Mouse (Mus musculus) myocyte (in vitro differentiated cells): ENCODE measurements around the gene Gm21170. TPM values are rescaled to one million over a fixed set of nuclear protein-coding genes. Genes with fewer than 3 reads are reported as not detected.
"Not testable (repeated sequence)": the region's sequence is repeated elsewhere in the genome, so short reads cannot be mapped to it uniquely, and the experiment has no call there.

Experiments used
- H3K27me3 ChIP-seq: one replicate; pipeline ENCODE4 v1.6.1; 2011; ENCODE audit not compliant: control insufficient read depth, insufficient read depth, insufficient read length
- H3K36me3 ChIP-seq: one replicate; pipeline ENCODE4 v1.6.1; 2011; ENCODE audit not compliant: control insufficient read depth, insufficient read depth
- H3K4me2 ChIP-seq: one replicate; pipeline ENCODE4 v1.6.1; 2011; ENCODE audit warnings: low read depth, control low read depth
- H3K4me3 ChIP-seq: one replicate; pipeline ENCODE4 v1.5.1; 2011; ENCODE audit warnings: mild to moderate bottlenecking, control low read depth, moderate library complexity
- H3K79me2 ChIP-seq: one replicate; pipeline ENCODE4 v1.6.1; 2011; ENCODE audit not compliant: control insufficient read depth, insufficient read depth
- H3ac ChIP-seq: one replicate; pipeline ENCODE4 v1.6.1; 2011; ENCODE audit not compliant: control insufficient read depth, insufficient read length
- polyA plus RNA-seq: library from polyadenylated mRNA; unstranded; fragments of >200 nt; fragmentation: generic; extraction: Trizol; gene quantifications from one replicate; pipeline ENCODE4 v1.2.1, GENCODE M21; 2012; ENCODE audit warnings: missing spikeins

The Gm21170 gene
- polyA plus RNA-seq: not detected

DNA sequence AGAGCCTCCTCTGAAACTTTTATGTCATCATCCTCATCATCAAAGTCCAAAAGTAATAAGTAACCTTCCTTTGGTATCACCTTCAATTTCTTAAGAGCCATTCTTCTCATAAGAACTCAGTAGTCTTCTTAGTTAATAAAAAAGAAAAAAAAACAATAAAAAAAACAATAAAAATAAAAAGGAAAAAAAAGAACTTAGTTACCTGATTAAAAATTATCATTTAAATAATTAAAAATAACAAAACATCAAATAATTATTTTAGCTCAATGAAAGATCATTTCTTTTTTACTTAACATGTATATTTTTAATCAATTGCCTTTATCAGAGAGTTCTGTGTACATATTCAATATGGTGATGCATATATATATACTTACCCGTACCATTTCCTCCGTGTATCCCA lies at the start of gene Gm21170:
Gm21170 (minus strand) TSS at position 101 of the 400 bp plus-strand sequence.
- not testable (repeated sequence) for H3K4me2 ChIP-seq, H3K27me3 ChIP-seq, H3K36me3 ChIP-seq, H3K4me3 ChIP-seq, H3K79me2 ChIP-seq, H3ac ChIP-seq

Other genes with a start within 250 kb of the Gm21170 start
- not detected for gene Gm21256, start 240.1 kb downstream of the Gm21170 start, polyA plus RNA-seq